Mouse (Mus musculus) kidney, adult 2 months (tissue): ENCODE measurements at regions not wholly inside any gene's neighbourhood (a gene's known extent, or its start where the extent isn't known, plus 50 kb on each side); places are given as distances from the start of the nearest gene placed in this dataset.

Source experiments
- CTCF ChIP-seq: fragments of 200-500 bp; conservative IDR thresholded peaks from 2 replicates; pipeline ENCODE4 v1.5.1; 2011; ENCODE audit warnings: low read depth, mild to moderate bottlenecking, control low read depth, low read length, moderate library complexity, mixed read lengths; ENCODE audit not compliant: insufficient read depth, insufficient read length
- POLR2A ChIP-seq: fragments of 200-500 bp; IDR thresholded peaks from one replicate; pipeline ENCODE4 v1.6.1; 2011; ENCODE audit warnings: low read depth, low read length, control low read depth

- TF ChIP-seq CTCF (no peak), POLR2A (no peak)
Observed at GRCm38 (mm10) chr8:26309764-26310163, 190.4 kb downstream of the Gm45692 start.
